Mouse (Mus musculus) CH12.LX (cell line): ENCODE data around the gene Casq2.

ENCODE experiments used
- BHLHE40 ChIP-seq: IDR thresholded peaks from 2 replicates; pipeline ENCODE4 v1.6.1; 2011; ENCODE audit warnings: mild to moderate bottlenecking, low read depth, low read length, improper control_type of control experiment
- CTCF ChIP-seq, 2 experiments: IDR thresholded peaks in 1 of 2; conservative IDR thresholded peaks in 1 of 2; 2 replicates each; pipeline ENCODE4 v1.5.1; 2011 to 2012; ENCODE audit warnings: low read depth in 2 of 2, low read length in 2 of 2, improper control_type of control experiment in 1 of 2, inconsistent platforms in 1 of 2, mild to moderate bottlenecking in 1 of 2, moderate library complexity in 1 of 2
- JUND ChIP-seq: conservative IDR thresholded peaks from 2 replicates; pipeline ENCODE4 v1.6.1; 2011; ENCODE audit warnings: low read depth, low read length, improper control_type of control experiment
- KAT2A ChIP-seq: IDR thresholded peaks from 2 replicates; pipeline ENCODE4 v1.6.1; 2012; ENCODE audit warnings: low read length, improper control_type of control experiment, inconsistent platforms; ENCODE audit not compliant: insufficient replicate concordance
- MAX ChIP-seq: IDR thresholded peaks from 2 replicates; pipeline ENCODE4 v1.6.1; 2011; ENCODE audit warnings: low read length, improper control_type of control experiment
- POLR2A ChIP-seq: IDR thresholded peaks from 2 replicates; pipeline ENCODE4 v1.6.1; 2011; ENCODE audit warnings: low read depth, mild to moderate bottlenecking, improper control_type of control experiment, low read length
- POLR2AphosphoS2 ChIP-seq: IDR thresholded peaks from 2 replicates; pipeline ENCODE4 v1.6.1; 2011; ENCODE audit warnings: low read depth, low read length, improper control_type of control experiment
- SMC3 ChIP-seq: IDR thresholded peaks from 2 replicates; pipeline ENCODE4 v1.6.1; 2011; ENCODE audit warnings: low read depth, low read length, improper control_type of control experiment
- ZC3H11A ChIP-seq: IDR thresholded peaks from 2 replicates; pipeline ENCODE4 v1.6.1; 2012; ENCODE audit warnings: low read depth, mild to moderate bottlenecking, inconsistent platforms, low read length, improper control_type of control experiment
- ZKSCAN1 ChIP-seq: IDR thresholded peaks from 2 replicates; pipeline ENCODE4 v1.6.1; 2012; ENCODE audit warnings: low read depth, inconsistent platforms, low read length, improper control_type of control experiment, borderline replicate concordance

- TF ChIP-seq BHLHE40 (no peak), ZC3H11A (no peak), POLR2A (no peak), KAT2A (no peak), CTCF (conservative IDR thresholded peaks at IDR 0.05 in 1 of 2, IDR thresholded peaks at IDR 0.05 in 1 of 2; ENCODE audit: low read depth in 2 of 2, low read length in 2 of 2) (no peak), POLR2AphosphoS2 (no peak), JUND (no peak), ZKSCAN1 (no peak), SMC3 (no peak), MAX (no peak)
Measured at GRCm38 (mm10) chr3:102137158-102137557, 50.9 kb downstream of the Casq2 start.
